ENCODE assay signal across 21 mouse cellular contexts in the genomic region with DNA sequence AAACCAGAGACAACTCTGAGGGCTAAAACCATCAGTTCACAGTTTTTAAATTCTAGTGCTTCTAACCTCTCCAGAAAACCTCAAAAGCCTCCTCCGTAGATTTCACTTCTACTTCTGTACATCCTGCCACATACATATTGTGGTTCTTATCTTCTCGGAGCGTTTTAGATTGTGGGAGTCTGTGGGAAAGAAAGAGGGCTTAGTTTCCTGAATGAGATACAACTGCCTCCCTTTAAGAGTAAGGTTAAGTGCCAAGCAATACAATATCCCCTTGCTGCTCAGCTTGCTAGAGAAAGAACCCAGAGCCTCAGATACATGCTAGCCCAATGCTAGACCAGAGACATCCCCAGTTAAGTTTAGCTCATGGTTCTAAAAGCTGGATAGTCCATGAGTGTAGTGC. TPM values are rescaled to one million over a fixed set of nuclear protein-coding genes. Genes with fewer than 3 reads are reported as not detected.
A peak's percentile ranks its signal among the peaks of the same experiment; 100 is the strongest.
DNase-seq lines count a peak whose midpoint lies in the region; ATAC-seq lines count a peak whose summit lies in the region.
"Had no signal": no experiment of that assay in that cellular context is flagged by ENCODE, and none has a peak within 500 bp of the region (broad histone marks: within the 10 kb centered on the region; RNA-seq: fewer than 3 reads in every experiment).

No protein-coding gene starts in this region.

- ATAC-seq in common myeloid progenitor, adult 5-6 weeks (replicated peaks; ENCODE audit: low read depth, poor library complexity, severe bottlenecking) = peak; percentile 83
- ATAC-seq: forebrain, embryonic 15.5 days; intestine, embryonic 15.5 days had no signal

- peak; percentile 64 for DNase-seq in CD4-positive helper T cell, adult 2 months (ENCODE audit: low read depth, low spot score)
- DNase-seq in induced T-regulatory cell, adult 2 months (ENCODE audit: low read depth) = peak; percentile 44
- peak; percentile 46 for DNase-seq in naive thymus-derived CD4-positive, alpha-beta T cell, adult 2 months (ENCODE audit: low read depth)
- DNase-seq in retina, postnatal 1 day = no peak
- DNase-seq in urinary bladder, adult 2 months (ENCODE audit: low spot score) = no peak
- DNase-seq in spleen, adult 18-20 months = no peak
- DNase-seq: adrenal gland, adult 2 months; adrenal gland, postnatal 14 days; cerebellum, adult 11 months; cerebellum, adult 2 months; cerebellum, adult 9-11 months; cerebellum, postnatal 25 days; embryo, embryonic 11 days; gastrocnemius, postnatal 10 days; gastrocnemius, postnatal 36 days; heart, adult 11 months; heart, postnatal 10 days; heart, postnatal 36 days had no signal

RNA-seq across cellular contexts. Expression of gene Kif23, which starts 14.6 kb away (rescaled TPM):
- 229 and 241 TPM in 2 replicates for total RNA-seq in common myeloid progenitor, adult 5-6 weeks (2017)
- 12.8 and 13.4 TPM in 2 replicates for polyA plus RNA-seq in urinary bladder, adult 2 months (2012; rRNA removed)

RNA-seq across cellular contexts. Expression of gene Rplp1, which starts 17.7 kb away (rescaled TPM):
- total RNA-seq in common myeloid progenitor, adult 5-6 weeks (2017) = 4,884 and 5,218 TPM in 2 replicates
- 6,512 and 6,766 TPM in 2 replicates for polyA plus RNA-seq in urinary bladder, adult 2 months (2012; rRNA removed)

Comparison
In these comparisons a context has a peak if more than half of its experiments do, and no peak if none do; other contexts are left out.
1. DNase-seq: peak in CD4-positive helper T cell, adult 2 months (single experiment), induced T-regulatory cell, adult 2 months (single experiment) and naive thymus-derived CD4-positive, alpha-beta T cell, adult 2 months (single experiment); none in retina, postnatal 1 day (single experiment), urinary bladder, adult 2 months (single experiment) and spleen, adult 18-20 months (0 of 2).